Mouse (Mus musculus): ENCODE results near the gene Tamm41.

GRCm38 (mm10) chr6:114959012-114959398 is 78.7 kb downstream of the Tamm41 start:
- TF ChIP-seq USF1 (IDR thresholded peaks at IDR 0.05; ENCODE audit: low read depth): no peak
- TF ChIP-seq CTCF (IDR thresholded peaks at IDR 0.05; ENCODE audit: control insufficient read depth, insufficient read depth, insufficient read length): no peak
- TF ChIP-seq MAX (IDR thresholded peaks at IDR 0.05): no peak
- TF ChIP-seq MYOD1 (IDR thresholded peaks at IDR 0.05; ENCODE audit: control insufficient read depth, insufficient read length, low read depth): no peak
- TF ChIP-seq CEBPB (IDR thresholded peaks at IDR 0.05; ENCODE audit: low read depth): no peak
- no peak for TF ChIP-seq FOSL1 (IDR thresholded peaks at IDR 0.05; ENCODE audit: insufficient read depth, low read length, poor library complexity, severe bottlenecking)
- TF ChIP-seq MYOG (IDR thresholded peaks at IDR 0.05; ENCODE audit: control insufficient read depth, extremely low read depth, insufficient read length): no peak
